Mouse (Mus musculus) cerebellum, postnatal 14 days (tissue): ENCODE data around the gene Mcoln2.
A peak's percentile ranks its signal among the peaks of the same experiment; 100 is the strongest.

Experiments
- DNase-seq, 2 experiments: peaks; one replicate each; pipeline ENCODE4 v3.0.0; 2021; ENCODE audit warnings: mixed read lengths in 2 of 2

Gene Mcoln2

DNA sequence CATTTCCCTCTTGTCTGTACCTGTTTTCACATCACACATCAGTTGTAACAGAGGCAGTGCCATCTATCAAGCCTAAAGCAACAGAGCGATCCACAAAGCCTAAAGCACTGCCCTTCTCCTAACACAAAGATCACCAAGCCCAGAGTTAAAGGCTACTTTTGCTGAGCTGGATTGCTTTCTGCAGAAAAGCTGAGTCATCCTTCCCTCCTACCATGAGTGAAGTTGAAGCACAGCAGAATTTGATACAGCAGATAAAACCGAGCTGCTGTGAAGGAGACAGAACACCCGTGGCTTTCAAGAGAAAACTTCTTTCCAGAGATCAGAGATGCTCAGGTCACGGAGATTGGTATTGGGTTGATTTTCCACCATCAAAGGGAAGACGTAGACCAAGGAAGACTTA, 3.5 kb upstream of the Mcoln2 start:
- DNase-seq = no peak

DNA sequence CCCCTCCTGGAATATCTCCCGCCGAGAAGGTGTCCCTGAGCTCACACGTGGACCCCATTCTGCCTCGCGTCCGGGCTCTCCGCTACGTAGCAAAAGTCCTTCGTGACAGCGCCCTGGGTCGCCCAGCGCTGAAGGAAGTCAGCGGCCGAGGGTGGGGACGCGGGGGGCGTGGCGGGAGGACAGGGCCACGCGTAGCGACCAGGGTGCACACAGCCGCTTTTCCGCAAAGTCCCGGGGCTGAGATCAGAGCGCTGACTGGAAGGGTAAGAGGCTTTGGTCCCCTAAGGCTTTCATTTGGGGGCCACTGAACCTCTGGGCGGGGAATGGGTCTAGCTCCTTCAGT, 396 bp downstream of the Mcoln2 start:
- DNase-seq = peak in 1 of 2 experiments; percentile 6

DNA sequence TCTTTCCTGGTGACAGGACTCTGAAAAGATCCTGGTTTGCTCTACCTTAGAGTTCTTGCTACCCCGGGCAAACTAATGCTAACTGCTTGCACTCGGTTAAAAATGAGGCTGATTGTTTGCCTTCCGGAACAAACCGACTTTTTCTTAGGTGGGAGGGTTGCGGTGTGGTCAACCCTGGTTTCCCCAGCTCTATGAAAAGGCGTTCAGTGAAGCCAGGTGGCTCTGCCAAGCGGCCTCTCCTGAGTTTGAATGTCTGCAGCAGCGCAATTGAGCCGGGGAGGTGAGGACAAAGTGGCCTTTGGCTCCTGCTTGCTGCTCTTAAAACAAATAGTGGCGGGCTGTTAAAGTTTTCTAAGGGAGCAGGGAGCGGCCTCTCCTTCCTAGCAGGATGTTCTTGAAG, 927 bp downstream of the Mcoln2 start:
- no peak for DNase-seq

DNA sequence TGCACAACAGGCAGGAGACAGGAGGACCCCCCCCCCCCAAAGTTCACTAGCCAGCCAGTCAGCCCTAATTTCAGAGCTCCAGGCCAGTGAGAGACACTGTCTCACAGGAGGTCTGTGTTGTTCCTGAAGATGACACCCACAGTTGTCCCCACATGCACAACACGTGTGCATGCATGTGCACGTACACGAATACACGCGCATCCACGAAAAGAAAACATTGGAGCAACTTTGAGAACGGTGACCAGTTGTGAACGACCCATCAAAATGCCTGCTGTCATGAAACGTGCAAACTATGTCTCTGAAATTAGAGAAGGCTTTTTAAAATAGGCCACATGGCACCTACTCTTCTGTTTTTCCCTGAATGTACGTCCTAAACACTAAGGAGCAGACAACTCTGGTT, 1.7 kb downstream of the Mcoln2 start:
- no peak for DNase-seq

DNA sequence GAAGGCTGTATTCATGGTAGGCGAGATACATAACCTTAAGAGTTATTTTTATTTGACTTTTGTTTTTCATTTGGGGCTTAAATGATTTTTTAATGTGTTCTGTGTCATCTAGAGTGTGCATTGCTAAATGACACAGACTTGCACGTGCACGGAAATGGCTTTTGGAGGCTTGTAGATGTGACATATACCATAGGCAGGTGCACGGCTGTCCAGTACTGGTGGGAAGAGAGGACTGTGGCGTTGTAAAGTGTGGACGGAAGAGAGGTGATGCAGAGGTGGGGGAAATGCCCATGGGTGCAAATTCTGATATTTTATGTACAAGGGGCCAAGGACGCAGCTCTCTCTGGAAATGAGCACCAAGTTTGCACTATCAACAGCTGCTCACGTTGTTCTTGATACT, 2.1 kb downstream of the Mcoln2 start:
- DNase-seq = no peak

DNA sequence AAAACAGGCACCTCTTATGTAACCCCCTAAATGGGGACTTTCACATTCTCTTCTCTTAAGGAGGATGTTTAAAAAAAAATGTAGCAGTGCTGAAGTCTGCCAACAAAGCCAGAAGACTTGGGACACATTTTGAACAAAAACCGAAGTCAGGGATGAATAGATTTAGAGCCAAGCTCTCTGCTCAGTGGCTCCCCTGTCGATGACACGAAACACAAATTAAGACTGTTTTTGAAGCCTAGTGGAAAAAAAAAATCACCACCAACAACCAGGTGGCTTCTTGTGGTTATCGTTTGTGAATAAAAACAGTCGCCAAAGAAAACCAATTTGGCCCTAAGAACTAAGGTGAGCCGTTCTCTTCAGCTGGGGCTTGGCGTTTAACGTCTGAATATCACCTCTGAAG, 2.7 kb downstream of the Mcoln2 start:
- no peak for DNase-seq

DNA sequence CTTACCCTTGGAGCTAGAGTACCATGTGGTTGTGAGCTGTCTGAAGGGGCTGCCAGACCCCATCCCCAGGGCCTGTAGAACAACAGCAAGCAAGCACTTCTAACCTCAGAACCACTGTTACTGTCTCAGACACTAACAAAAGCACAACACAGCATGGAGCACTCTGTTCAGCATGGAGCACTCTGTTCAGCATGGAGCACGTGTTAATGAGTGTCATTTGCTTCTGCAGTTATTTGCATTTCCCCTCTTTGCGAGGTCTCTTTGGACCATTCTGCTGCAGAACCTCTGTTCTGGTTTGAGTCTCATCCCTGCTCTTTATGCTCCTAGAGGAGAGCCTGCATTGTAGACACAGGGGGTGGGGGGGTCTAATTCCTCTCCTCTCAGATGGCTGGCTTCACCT, 3.3 kb downstream of the Mcoln2 start:
- no peak for DNase-seq

DNA sequence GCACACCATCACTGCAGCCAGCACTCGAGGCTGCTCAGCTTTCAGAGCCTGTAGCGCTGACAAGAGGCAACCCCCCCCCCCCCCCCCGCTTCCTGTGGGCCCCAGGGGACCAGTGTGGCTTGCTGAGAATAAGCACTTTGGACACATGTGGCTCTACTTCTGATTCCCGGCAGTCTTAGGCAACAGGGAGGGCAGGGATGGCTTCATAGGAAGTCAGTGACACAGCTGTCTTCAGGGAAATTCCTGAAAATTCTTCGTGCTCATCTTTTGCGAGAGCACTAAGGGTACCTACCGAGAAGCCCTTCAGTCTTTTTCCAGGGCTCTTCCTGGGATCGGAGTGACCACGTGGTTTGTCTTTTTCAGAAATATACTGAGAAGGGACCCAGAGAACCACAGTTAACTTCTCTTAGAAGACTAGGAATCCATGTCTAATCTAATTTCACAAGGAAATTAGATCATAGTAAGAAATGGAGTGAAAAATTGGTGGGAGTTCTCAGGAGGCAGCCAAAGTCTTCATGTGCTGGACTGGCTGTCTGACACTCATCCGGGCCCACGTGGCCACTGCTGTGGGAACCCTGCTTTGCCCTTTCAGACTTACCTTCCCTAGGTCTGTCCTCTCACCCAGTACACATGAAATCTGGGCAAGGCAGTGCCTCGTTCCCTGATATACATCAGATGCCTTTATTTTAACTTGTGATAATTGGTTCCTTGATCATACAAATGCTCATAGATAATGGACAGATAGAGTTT, 4.4 kb downstream of the Mcoln2 start:
- DNase-seq = no peak

DNA sequence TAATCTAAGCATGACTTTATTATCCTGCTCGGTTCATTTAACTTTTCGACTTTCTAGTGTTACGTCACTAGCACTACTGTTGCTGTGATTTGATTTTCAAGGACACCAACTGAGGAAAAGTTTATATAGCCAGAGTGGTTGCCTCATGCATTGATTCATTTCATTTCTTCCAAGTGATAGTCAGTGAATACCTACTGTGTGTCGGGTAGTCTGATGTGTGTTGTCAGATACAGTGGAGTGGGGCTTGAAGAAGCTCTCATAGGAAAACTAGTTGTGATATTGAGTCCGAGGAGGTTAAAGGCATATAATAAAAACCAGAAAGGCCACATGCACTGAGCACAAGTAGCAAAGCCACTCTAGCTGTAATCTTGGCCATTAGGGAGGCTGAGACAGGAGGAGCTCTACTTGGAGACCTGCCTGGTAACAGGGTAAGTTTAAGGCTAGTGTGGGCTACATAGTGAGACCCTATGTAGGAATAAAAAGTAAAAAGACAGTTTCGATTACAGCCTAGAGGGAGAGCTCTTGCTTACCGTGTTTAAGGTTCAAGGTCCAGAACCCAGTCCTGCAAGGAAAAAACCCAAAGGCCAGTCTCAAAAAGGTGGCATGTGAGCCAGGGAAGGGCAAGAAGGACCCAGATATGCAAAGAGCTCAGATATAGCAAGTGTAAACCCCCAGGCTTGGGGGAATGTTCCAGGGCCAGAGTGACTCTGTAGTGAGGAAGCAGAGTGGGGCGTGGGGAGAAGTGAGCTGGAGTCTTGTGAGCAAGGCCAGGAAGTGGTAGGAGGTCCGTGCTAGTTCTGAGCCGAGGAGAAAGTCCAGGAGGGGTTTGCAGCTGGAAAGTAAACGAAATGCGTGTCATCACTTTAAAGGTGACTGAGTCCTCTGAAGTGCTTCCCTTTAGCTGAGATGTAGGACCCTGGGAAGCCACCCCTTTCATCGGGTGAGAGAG, 6.3 kb downstream of the Mcoln2 start:
- DNase-seq = no peak

DNA sequence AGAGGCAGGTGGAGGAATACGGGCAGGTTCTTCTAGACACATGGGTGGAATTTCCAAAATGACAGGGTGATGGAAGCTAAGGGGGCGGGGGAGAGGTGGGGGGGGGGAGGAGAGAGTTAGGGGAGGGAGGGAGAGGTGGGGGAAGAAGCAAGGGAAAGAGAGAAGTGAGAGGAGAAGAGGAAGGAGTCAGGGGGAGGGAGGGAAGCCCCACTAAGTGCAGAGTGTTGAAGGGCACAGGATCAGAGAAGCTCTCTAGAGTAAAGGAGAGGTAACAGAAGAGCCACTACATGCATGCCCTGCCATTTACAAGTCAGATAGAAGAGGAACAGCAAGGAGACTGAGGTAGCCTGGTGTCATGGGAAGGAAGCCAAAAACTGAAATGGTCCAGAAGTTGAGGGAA, 7.2 kb downstream of the Mcoln2 start:
- DNase-seq = no peak

DNA sequence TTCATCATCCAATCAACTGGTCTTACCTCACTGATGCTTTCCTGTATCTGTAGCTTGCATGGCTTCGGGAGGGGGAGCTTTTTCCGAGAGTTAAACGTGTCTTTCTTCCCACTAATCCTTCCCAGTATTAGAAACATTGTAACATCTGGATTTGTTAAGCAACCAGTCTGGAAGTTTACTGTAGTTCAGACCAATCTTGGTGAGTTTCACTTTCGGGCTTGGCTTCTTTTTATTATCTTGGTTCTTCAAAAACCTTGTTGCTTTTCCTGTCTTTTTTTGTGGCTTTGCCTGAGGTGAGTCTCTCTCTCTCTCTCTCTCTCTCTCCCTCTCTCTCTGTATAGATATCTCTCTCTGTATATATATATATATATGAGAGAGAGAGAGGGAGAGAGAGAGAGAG, 8.4 kb downstream of the Mcoln2 start:
- no peak for DNase-seq

DNA sequence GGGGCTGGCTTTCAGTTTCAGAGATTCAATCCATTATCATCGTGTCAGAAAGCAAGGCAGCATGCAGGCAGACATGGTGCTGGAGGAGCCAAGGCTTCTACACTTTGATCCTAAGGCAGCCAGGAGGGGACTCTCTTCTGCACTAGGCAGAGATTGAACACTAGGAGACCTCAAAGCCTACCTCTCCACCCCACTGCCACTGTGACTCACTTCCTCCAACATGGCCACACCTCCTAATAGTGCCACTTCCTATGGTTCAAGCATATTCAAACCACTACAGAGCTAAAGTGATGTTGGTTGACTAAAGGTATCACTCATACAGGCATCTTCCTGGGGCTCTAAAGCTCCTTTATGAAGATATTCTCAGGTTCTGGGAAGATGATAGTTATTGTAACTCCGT, 9.7 kb downstream of the Mcoln2 start:
- DNase-seq = no peak

DNA sequence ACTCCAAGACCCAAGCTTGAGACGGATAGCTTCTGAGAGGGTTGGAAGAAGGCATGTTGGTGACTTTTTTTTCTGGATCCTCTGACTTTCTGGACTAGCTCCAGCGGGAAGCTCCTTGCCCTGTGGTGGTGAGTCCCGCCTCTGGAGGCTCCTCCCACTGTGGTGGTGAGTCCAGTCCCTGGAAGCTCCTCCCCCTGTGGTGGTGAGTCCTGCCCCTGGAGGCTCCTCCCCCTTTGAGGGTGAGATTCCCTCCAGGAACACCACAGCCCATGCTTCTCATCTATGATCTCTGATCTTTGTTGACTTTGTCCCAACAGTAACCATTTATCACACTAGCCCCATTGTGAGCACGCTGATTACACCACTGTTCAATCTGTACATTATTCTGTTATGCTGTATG, 12.6 kb downstream of the Mcoln2 start:
- no peak for DNase-seq

DNA sequence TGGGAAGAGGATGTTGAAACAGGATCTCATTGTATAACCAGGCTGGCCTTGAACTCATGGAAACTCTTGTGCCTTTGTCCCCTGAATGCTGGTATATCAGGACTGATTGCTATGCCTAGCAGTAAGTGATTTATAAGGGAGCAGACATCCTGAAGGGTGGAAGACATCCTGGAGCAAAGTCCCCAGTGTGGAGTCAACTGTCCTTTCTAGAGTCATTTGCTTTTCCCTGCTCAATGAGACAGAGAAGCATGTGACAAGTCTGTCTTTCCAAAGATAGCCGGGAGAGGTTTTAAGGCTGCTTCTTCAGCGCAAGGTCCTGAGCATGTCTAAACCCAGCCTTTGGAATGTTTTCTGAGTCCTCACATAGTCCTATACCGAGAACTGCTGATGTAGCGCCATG, 19.7 kb downstream of the Mcoln2 start:
- no peak for DNase-seq

DNA sequence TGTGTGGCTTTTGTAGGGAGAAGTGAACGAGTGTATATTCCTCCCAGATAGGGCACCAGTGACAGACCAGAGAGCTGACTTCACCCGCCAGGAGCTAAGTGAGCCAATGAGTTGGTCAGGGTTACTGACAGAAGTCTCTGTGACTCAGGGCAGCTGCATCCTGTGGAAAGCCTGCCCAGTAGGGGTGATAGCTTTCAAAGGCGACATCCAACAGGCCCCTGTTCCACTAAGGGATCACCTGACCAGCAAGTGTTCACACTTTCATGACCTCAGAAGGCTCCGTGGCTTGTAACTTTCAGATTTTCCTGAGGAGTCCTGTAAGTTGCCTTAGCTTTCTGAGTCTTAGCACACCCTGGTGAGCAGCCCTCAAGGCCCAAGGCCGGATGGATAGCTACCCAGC, 23.4 kb downstream of the Mcoln2 start:
- no peak for DNase-seq

DNA sequence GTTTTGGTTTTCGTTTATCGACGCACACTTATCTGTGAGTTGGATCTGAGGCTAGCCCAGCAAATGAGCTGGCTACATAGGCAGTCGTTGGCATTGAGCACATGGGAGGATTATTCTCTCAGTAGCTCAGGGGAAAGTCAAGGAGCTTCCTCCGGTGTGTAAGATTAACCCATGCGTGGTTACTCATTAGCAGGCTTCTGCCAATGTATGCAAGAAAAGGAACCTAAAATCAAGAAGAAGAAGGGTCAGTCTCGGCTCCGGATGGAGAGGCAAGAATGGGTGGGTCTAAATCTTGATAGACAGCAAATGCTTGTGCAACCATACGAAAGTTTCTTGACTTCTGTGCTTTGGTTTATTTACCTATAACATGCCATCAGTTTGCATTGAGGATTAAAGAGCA, 24.6 kb downstream of the Mcoln2 start:
- no peak for DNase-seq

DNA sequence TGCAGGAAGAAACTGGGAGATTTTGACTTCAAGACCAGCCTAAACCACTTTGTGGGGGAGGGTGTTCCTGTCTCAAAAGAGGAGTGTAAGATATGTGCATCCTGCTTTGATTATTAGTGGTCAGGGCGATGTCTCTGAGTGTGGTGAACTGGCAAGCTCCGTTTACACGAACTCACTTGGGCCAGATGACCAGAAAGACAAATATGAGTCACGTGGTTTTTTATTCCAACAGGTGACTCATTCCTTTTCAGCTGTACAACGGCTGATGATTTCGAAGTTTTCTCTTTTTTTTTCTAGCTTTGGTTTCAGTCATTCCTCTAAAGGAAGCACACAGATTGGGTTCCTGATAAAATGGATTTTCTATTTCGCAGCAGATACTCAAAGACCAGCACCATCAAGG, 27.7 kb downstream of the Mcoln2 start:
- no peak for DNase-seq

DNA sequence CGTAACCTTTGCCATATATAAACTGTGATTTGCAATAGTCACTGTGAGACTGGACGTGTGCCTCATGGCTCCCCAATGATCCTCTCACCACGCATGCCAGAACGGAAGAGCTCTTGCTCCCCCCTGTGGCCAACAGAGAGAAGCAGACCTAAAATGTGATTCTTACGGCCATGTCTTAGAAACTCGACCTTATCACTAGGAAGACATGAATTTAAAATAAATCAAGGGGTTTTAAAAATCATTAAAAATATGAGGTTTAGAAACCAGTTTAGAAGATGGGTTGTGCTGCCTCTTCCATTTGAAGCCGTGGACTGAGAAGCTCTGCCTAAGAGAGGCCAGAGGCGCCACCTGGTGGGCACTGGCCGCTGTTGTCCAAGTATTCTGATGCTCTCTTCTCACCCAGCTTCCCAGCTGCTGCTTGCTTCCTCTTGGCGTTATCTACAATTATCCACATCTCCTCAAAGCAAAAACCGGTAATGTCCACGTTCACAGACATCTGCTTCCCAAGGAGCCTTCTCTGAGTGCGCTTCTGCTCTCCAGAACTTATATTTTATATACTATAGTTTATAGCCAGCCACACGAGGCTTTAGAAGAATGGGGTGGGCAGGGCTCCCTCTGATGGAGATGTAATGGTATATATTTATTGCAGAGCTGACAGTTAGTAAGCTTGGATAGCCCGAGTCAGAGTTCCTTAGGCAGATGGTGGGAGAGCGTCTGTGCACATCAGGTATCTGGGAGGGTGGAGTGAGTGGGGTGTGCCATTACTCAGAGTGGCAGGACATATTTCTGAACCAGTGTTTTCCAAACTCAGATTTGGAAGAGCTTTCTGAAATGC, 28.3 kb downstream of the Mcoln2 start:
- DNase-seq = peak; percentile 91 to 94

DNA sequence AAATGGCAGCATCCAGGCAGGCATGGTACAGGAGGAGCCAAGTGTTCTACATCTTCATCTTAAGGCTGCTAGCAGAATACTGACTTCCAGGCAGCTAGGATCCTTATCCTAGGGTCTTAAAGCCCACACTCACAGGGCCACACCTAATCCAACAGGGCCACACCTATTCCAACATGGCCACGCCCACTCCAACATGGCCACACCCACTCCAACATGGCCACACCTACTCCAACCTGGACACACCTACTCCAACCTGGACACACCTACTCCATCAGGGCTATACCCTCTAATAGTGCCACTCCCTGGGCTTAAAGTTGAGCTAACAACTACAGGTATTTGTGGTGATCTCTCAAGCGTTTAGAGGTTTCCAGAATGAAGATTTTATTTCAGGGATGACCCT, 30.7 kb downstream of the Mcoln2 start:
- peak in 1 of 2 experiments; percentile 20 for DNase-seq

DNA sequence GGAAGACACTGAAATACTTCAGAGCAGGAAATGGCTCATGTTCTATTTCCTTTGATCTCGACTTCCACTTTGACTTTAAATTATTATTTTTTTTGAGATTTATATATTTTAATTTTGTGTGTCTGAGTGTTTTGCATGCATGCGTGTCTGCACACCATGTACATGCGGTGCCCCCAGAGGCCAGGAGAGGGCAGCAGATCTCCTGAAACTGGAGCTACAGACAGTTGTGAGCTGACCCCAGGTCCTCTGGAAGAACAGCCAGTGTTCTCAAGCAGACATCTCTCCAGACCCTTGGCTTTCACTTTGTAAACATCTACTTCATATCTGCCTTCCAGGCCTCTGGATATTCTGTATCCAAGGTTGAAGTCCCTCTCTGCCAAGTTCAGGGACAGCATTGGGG, 31.4 kb downstream of the Mcoln2 start:
- DNase-seq = peak; percentile 54 to 76

DNA sequence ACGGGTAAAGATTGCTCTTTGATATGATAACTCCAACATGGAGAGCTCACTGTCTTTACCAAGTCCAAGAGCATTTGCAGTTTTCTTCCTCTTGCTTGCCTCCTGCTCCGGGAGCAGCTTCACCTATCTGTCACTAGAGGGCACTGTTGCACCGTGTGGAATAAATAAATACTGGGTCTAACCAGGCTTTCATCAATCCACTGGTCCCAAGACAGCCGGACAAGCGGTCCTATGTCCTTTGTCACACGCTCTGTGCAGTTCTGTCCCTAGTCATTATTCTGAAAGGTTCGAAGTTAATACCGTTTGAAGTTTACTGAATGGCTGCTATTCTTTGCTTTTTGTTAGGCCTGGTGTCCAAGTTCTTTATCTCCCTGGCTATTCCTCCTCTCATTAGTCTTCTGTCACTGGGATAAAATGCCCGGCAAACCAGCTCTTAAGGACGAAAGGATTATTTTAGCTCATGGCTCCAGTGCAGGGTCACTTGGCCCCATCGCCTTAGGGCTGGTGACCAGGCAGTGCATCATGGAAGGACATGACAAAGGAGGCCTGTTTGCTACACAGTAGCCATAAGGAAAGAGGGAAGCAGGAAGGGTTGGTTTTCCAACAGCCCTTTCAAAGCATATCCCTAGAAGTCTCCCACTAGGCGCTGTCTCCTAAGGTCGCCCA, 35.5 kb downstream of the Mcoln2 start:
- DNase-seq = peak; percentile 76 to 80

DNA sequence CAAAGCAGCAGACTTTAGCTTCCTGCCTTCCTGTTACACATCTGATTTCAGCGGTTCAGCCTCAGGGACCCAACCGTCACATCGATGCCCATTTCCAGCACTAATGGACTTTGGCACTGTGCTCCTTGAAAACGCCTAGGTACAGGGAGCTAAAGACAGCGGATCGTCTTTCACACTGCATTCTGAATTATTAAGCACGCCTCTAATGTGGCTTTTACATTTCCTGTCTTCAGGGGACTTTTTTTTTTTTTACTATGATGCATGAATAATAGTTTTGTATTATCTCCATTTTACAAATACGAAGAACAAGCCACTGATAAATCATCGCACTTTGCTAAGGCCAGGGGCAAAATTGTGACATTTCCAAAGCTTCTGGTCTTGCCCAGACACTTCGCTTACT, 36.4 kb downstream of the Mcoln2 start:
- DNase-seq = no peak

DNA sequence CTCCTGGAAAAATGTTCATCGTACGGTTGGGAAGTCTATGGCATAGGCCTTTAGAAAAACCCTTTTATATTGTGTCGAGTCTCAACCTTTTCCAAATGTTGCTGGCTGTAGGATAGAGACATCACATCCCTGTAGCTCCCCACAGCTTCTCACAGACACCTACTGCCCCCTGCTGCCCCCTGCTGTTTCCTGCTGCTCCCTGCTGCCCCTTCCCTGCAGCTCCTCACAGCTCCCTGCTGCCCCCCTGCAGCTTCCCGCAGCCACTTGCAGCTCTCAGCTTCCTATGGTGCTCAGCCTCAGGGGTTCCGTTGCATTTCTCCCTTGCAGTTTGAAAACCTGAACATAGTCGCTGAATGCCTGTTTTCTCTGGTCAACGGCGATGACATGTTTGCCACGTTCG, 40.3 kb downstream of the Mcoln2 start:
- DNase-seq = no peak
